Mouse (Mus musculus): ENCODE measurements around the gene 1700001K19Rik. TPM values are rescaled to one million over a fixed set of nuclear protein-coding genes. Genes with fewer than 3 reads are reported as not detected.

1700001K19Rik gene
- total and polyA plus RNA-seq, 3 experiments = 0.29 TPM; not detected in 2

DNA sequence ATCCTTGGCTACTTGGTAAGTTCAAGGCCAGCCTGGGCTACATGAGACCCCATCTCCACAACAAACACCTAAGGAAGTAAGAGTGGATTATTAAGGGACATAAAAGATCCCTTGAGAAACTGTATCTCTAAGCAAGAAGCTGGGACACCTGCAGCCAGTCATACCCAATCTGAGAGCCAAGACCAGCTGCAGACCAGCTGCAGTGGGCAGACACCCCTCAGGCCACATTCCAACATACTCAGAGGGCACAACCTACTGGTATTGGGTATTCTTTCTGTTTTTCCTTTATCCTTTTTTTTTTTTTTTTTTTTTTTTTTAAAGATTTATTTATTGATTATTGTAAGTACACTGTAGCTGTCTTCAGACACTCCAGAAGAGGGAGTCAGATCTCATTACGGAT, 1.2 kb upstream of the 1700001K19Rik start:
- Histone ChIP-seq H3K4me3 (ENCODE audit: control insufficient read depth in 1 of 2, insufficient read depth in 1 of 2, low read depth in 2 of 2, low read length in 2 of 2) (no peak overlapping the region), H3K9ac (ENCODE audit: control insufficient read depth, low read depth, low read length, poor library complexity, severe bottlenecking) (no peak overlapping the region), H3K79me2 (ENCODE audit: control insufficient read depth, insufficient read depth, low read length, poor library complexity) (no peaks in the 10 kb centered on the region), H3K4me1 (ENCODE audit: control insufficient read depth in 1 of 2, insufficient read depth in 2 of 2, low read length in 2 of 2) (no peaks in the 10 kb centered on the region), H3K27me3 (ENCODE audit: control insufficient read depth in 1 of 2, insufficient read depth in 2 of 2, low read length in 2 of 2) (no peaks in the 10 kb centered on the region), H3K36me3 (ENCODE audit: control insufficient read depth in 1 of 2, insufficient read depth in 2 of 2, low read length in 2 of 2) (peaks cover 0 to 4% of the 10 kb centered on the region in 2 experiments; a peak in 1 of 4 replicates), H3K9me3 (replicated peaks; ENCODE audit: insufficient read depth, low read length) (no peaks in the 10 kb centered on the region), H3K27ac (ENCODE audit: control insufficient read depth, low read depth, low read length) (no peak overlapping the region)
- DNase-seq (ENCODE audit: low read depth, low spot score) = no peak
- no peak for TF ChIP-seq UBTF (IDR thresholded peaks at IDR 0.05; ENCODE audit: borderline replicate concordance, insufficient read depth, low read depth, low read length)
- TF ChIP-seq JUND (IDR thresholded peaks at IDR 0.05; ENCODE audit: low read depth, low read length) = no peak
- TF ChIP-seq MEF2A (IDR thresholded peaks at IDR 0.05; ENCODE audit: extremely low read depth, insufficient replicate concordance, low read depth, low read length, poor library complexity, severe bottlenecking) = no peak
- TF ChIP-seq TAL1 (IDR thresholded peaks at IDR 0.05; ENCODE audit: low read length) = no peak
- TF ChIP-seq TCF12 (IDR thresholded peaks at IDR 0.05; ENCODE audit: low read depth, low read length) = no peak
- TF ChIP-seq MYB (IDR thresholded peaks at IDR 0.05; ENCODE audit: low read depth, low read length) = no peak
- no peak for TF ChIP-seq USF2 (IDR thresholded peaks at IDR 0.05; ENCODE audit: borderline replicate concordance in 1 of 2, insufficient read depth in 1 of 2, low read depth in 1 of 2, low read length in 2 of 2)
- TF ChIP-seq GABPA (IDR thresholded peaks at IDR 0.05; ENCODE audit: low read depth, low read length) = no peak
- TF ChIP-seq SIN3A (IDR thresholded peaks at IDR 0.05; ENCODE audit: low read length) = no peak
- TF ChIP-seq E2F4 (IDR thresholded peaks at IDR 0.05; ENCODE audit: borderline replicate concordance, low read depth, low read length) = no peak

DNA sequence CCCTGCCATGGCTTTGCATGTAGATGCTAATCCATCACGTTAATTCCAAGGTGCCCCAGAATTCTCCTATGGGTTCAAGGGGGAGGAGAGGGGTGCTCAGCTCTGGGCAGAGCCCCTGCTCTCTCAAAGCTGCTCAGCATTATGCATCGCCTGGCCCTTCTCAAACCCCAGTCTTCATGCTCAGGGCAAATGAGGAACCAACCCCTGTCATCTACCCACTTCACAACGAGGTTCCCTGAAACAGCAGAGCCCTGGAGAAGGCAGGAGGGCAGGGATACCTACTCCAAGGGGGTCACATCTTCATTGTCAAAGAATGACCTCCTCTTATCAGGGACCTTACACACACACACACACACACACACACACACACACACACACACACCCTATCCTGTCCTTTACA, 541 bp downstream of the 1700001K19Rik start:
- no peak for DNase-seq (ENCODE audit: low read depth, low spot score)

More for the DNA sequence above, 541 bp downstream of the 1700001K19Rik start:
- H3K36me3 ChIP-seq (ENCODE audit: control insufficient read depth in 1 of 2, insufficient read depth in 2 of 2, low read length in 2 of 2) = no peaks in the 10 kb centered on the region
- H3K79me2 ChIP-seq (ENCODE audit: control insufficient read depth, insufficient read depth, low read length, poor library complexity) = no peaks in the 10 kb centered on the region
- no peak overlapping the region for H3K4me3 ChIP-seq (ENCODE audit: control insufficient read depth in 1 of 2, insufficient read depth in 1 of 2, low read depth in 2 of 2, low read length in 2 of 2)
- no peaks in the 10 kb centered on the region for H3K27me3 ChIP-seq (ENCODE audit: control insufficient read depth in 1 of 2, insufficient read depth in 2 of 2, low read length in 2 of 2)
- H3K27ac ChIP-seq (ENCODE audit: control insufficient read depth, low read depth, low read length) = no peak overlapping the region
- TF ChIP-seq RAD21 (IDR thresholded peaks at IDR 0.05; ENCODE audit: low read depth, low read length) = no peak
- no peak for TF ChIP-seq POLR2A (IDR thresholded peaks at IDR 0.05; ENCODE audit: control insufficient read depth in 1 of 2, insufficient read depth in 1 of 2, low read depth in 1 of 2, low read length in 2 of 2, poor library complexity in 1 of 2)
- TF ChIP-seq CHD2 (IDR thresholded peaks at IDR 0.05; ENCODE audit: low read length) = no peak
- no peak for TF ChIP-seq MYC (IDR thresholded peaks at IDR 0.05; ENCODE audit: low read depth, low read length)
- TF ChIP-seq E2F4 (IDR thresholded peaks at IDR 0.05; ENCODE audit: borderline replicate concordance, low read depth, low read length) = no peak
- TF ChIP-seq HCFC1 (IDR thresholded peaks at IDR 0.05; ENCODE audit: low read depth, low read length) = no peak
- no peak for TF ChIP-seq NRF1 (IDR thresholded peaks at IDR 0.05; ENCODE audit: insufficient read depth, low read depth, low read length, poor library complexity, severe bottlenecking)
- no peak for TF ChIP-seq EP300 (IDR thresholded peaks at IDR 0.05; ENCODE audit: low read depth in 1 of 2, low read length in 2 of 2)
- no peak for TF ChIP-seq TAL1 (IDR thresholded peaks at IDR 0.05; ENCODE audit: low read length)
- no peak for TF ChIP-seq TBP (IDR thresholded peaks at IDR 0.05; ENCODE audit: low read depth, low read length)
- TF ChIP-seq KAT2A (conservative IDR thresholded peaks at IDR 0.05; ENCODE audit: low read depth, low read length) = no peak
- no peak for TF ChIP-seq USF2 (IDR thresholded peaks at IDR 0.05; ENCODE audit: borderline replicate concordance in 1 of 2, insufficient read depth in 1 of 2, low read depth in 1 of 2, low read length in 2 of 2)
- no peak for TF ChIP-seq TCF12 (IDR thresholded peaks at IDR 0.05; ENCODE audit: low read depth, low read length)
- H3K4me1 ChIP-seq (ENCODE audit: control insufficient read depth in 1 of 2, insufficient read depth in 2 of 2, low read length in 2 of 2) = no peaks in the 10 kb centered on the region
- no peaks in the 10 kb centered on the region for H3K9me3 ChIP-seq (replicated peaks; ENCODE audit: insufficient read depth, low read length)
- H3K9ac ChIP-seq (ENCODE audit: control insufficient read depth, low read depth, low read length, poor library complexity, severe bottlenecking) = no peak overlapping the region
